Mouse (Mus musculus) kidney, adult 2 months (tissue): ENCODE data around the gene D5Ertd579e.
"Not testable (repeated sequence)": the region's sequence is repeated elsewhere in the genome, so short reads cannot be mapped to it uniquely, and the experiment has no call there.

Experiments used
- CTCF ChIP-seq: fragments of 200-500 bp; conservative IDR thresholded peaks from 2 replicates; pipeline ENCODE4 v1.5.1; 2011; ENCODE audit warnings: low read depth, mild to moderate bottlenecking, control low read depth, low read length, moderate library complexity, mixed read lengths; ENCODE audit not compliant: insufficient read depth, insufficient read length
- POLR2A ChIP-seq: fragments of 200-500 bp; IDR thresholded peaks from one replicate; pipeline ENCODE4 v1.6.1; 2011; ENCODE audit warnings: low read depth, low read length, control low read depth

DNA sequence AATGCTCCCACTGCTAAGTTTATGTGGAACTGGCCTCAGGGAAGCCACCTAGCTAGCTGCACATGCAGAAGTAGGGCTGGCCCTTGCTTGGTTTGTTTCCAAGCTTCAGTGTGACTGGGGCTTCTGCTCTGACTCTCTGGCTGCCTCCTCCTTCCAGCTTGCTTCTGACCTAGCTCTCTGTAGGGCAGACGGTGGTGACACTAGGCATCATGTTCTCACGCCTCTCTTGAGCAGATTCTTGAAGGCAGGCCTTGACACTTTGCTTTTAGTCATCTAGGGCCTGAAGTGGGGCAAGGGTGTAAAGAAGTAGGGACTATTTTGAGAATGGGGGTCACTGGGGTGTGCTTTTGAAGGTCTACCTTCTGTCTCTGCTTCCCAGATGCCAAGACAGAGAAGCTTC is 27.8 kb downstream of the D5Ertd579e start:
- not testable (repeated sequence) for TF ChIP-seq POLR2A, CTCF
